24 mouse cellular contexts compared by ENCODE assay signal in the genomic region with DNA sequence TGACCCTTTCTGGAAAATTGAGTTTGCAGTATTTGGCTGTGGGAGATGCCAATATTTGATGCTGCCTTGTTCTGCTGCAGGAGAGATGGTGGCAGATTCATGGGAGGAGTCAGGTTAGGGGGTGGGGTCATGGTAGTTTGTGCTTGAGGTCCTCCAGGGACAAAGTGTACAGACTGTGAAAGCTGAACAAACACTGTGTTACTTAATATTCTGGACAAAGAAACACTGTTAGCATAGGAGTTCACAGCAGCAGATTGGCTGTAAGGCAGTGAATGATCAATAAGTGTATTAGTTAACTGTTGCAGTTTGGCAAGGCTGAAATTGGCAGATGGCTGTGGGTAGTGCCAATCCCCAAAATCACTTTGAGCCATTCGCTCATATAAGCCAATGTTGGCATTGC. TPM values are rescaled to one million over a fixed set of nuclear protein-coding genes. Genes with fewer than 3 reads are reported as not detected.
"Had no signal": no experiment of that assay in that cellular context is flagged by ENCODE, and none has a peak within 500 bp of the region (broad histone marks: within the 10 kb centered on the region; RNA-seq: fewer than 3 reads in every experiment).

No protein-coding gene starts in this region.

- H3K9me3 ChIP-seq: lung, embryonic 15.5 days had no signal

- H3K4me3 ChIP-seq: lung, embryonic 15.5 days; megakaryocyte, embryonic 14.5 days; midbrain, embryonic 13.5 days; midbrain, embryonic 15.5 days; neural tube, embryonic 12.5 days had no signal

- H3K4me2 ChIP-seq: lung, embryonic 15.5 days; midbrain, embryonic 11.5 days; midbrain, embryonic 13.5 days; midbrain, embryonic 15.5 days; neural tube, embryonic 12.5 days had no signal

- H3K27ac ChIP-seq: lung, embryonic 15.5 days; macrophage; midbrain, embryonic 13.5 days; midbrain, embryonic 15.5 days; neural tube, embryonic 12.5 days had no signal

- H3K36me3 ChIP-seq: lung, embryonic 15.5 days; midbrain, embryonic 13.5 days; midbrain, embryonic 15.5 days; neural tube, embryonic 12.5 days had no signal

- ATAC-seq: lung, postnatal 0 days; midbrain, embryonic 13.5 days; midbrain, embryonic 15.5 days had no signal

- H3K27me3 ChIP-seq: lung, embryonic 15.5 days; megakaryocyte, embryonic 14.5 days; midbrain, embryonic 13.5 days; midbrain, embryonic 15.5 days; neural tube, embryonic 12.5 days had no signal

- H3K4me1 ChIP-seq: lung, embryonic 15.5 days; megakaryocyte, embryonic 14.5 days; midbrain, embryonic 13.5 days; midbrain, embryonic 15.5 days; neural tube, embryonic 12.5 days had no signal

- H3K9ac ChIP-seq: lung, embryonic 15.5 days; midbrain, embryonic 13.5 days; midbrain, embryonic 15.5 days; neural tube, embryonic 12.5 days had no signal

- DNase-seq: lung, adult 2 months; lung, postnatal 14 days; lung, postnatal 36 days; right cerebral cortex, postnatal 14 days; spleen, adult 18-20 months; thymus, adult 18-20 months; thymus, postnatal 14 days; thymus, postnatal 36 days had no signal

RNA-seq across cellular contexts. Expression of a gene that starts 23.3 kb away (rescaled TPM):
- total RNA-seq: megakaryocyte progenitor cell, adult 5-6 weeks; midbrain, postnatal 0 days; monocyte, adult 5-6 weeks; neutrophil, adult 5-6 weeks had no signal
- polyA plus RNA-seq: lung, adult 2 months; lung, embryonic 15.5 days; lung, postnatal 0 days; macrophage; midbrain, embryonic 11.5 days; midbrain, embryonic 13.5 days; midbrain, embryonic 15.5 days; midbrain, postnatal 0 days; neural tube, embryonic 12.5 days; neural tube, embryonic 14.5 days; stomach, embryonic 14.5 days; stomach, embryonic 16.5 days; thymus, postnatal 0 days had no signal
